Mouse (Mus musculus): ENCODE measurements around the gene Msrb1.

GRCm38 (mm10) chr17:24696011-24696697, 40.3 kb upstream of the Msrb1 start, which contains the start of the genes Gfer and Noxo1:
- TF ChIP-seq POLR2AphosphoS5 (IDR thresholded peaks at IDR 0.05; ENCODE audit: insufficient replicate concordance, low read depth, low read length): no peak
- TF ChIP-seq CTCF (IDR thresholded peaks at IDR 0.05; ENCODE audit: low read depth, low read length): no peak
- TF ChIP-seq TAL1 (conservative IDR thresholded peaks at IDR 0.05; ENCODE audit: low read depth, low read length): no peak
- TF ChIP-seq GATA1 (IDR thresholded peaks at IDR 0.05; ENCODE audit: borderline replicate concordance, low read length): no peak
- no peak for TF ChIP-seq GATA2 (IDR thresholded peaks at IDR 0.05; ENCODE audit: borderline replicate concordance, low read depth, low read length)

Measured in G1E (cell line).